Mouse (Mus musculus): ENCODE results near the gene Gm20431. TPM values are rescaled to one million over a fixed set of nuclear protein-coding genes. Genes with fewer than 3 reads are reported as not detected.

Gm20431 gene
- polyA plus RNA-seq (2014; fragmentation: Illumina TruSeq; extraction: RNeasy Lipid Tissue Mini Kit (QIAGEN cat#74804); ENCODE audit: low read depth, low replicate concordance) = not detected

DNA sequence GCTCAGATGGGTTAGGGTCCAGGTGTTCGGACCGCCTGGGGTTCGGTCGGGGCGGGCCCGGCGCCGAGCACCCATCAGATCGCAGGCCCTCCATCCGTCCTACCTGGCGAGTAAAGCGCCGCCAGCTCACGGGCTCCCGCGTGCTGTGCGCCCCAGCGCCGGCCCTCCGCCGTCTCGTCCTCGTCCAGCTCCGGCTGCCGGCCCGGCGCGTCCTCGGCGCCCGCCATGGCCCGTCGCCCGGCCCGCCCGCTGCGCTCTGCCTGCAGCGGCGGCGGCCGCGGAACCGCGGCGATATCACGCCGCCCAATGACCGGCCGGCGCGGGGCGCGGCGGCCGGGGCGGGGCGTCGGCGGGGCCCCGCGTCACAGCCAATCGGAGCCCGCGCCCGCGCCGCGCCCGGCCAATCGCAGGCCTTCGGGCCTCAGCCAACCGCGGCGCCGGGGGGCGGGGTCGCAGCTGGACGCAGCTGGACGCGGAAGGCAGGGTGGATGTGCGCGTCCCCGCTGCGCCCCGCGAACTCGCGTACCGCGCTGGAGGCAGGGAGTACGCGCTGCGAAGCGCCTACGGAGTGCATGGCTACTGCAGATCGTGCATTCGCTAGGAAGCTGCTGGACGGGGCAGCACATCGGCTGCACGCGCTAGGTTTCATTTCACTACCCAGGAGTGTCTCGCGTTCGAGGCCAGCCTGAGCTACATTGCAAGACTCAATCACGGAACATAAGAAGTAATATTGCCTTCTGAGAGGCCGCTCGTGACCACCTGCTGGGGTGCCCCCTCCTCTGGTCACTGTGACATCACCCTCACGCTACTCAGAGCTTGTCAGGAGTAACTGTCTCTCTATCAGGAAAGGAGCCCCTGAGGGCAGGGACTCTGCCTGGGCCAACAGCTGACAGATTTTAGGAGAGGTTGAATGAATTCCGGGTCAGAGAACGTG lies at the start of gene Gm20431:
Gene Gm20431 (minus strand): TSS at position 227 of the 934 bp plus-strand sequence.

DNA sequence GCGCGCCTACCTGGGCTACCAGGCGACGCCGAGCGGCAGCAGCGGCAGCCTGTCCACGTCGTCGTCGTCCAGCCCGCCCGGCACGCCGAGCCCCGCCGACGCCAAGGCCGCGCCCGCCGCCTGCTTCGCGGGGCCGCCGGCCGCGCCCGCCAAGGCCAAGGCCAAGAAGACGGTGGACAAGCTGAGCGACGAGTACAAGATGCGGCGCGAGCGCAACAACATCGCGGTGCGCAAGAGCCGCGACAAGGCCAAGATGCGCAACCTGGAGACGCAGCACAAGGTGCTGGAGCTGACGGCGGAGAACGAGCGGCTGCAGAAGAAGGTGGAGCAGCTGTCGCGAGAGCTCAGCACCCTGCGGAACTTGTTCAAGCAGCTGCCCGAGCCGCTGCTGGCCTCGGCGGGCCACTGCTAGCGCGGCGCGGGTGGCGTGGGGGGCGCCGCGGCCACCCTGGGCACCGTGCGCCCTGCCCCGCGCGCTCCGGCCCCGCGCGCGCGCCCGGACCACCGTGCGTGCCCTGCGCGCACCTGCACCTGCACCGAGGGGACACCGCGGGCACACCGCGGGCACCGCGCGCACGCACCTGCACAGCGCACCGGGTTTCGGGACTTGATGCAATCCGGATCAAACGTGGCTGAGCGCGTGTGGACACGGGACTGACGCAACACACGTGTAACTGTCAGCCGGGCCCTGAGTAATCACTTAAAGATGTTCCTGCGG lies 28.4 kb upstream of the Gm20431 start, which contains the start of gene Tmem189:
Gene Tmem189 (minus strand): TSS at position 322 of the 718 bp plus-strand sequence.

DNA sequence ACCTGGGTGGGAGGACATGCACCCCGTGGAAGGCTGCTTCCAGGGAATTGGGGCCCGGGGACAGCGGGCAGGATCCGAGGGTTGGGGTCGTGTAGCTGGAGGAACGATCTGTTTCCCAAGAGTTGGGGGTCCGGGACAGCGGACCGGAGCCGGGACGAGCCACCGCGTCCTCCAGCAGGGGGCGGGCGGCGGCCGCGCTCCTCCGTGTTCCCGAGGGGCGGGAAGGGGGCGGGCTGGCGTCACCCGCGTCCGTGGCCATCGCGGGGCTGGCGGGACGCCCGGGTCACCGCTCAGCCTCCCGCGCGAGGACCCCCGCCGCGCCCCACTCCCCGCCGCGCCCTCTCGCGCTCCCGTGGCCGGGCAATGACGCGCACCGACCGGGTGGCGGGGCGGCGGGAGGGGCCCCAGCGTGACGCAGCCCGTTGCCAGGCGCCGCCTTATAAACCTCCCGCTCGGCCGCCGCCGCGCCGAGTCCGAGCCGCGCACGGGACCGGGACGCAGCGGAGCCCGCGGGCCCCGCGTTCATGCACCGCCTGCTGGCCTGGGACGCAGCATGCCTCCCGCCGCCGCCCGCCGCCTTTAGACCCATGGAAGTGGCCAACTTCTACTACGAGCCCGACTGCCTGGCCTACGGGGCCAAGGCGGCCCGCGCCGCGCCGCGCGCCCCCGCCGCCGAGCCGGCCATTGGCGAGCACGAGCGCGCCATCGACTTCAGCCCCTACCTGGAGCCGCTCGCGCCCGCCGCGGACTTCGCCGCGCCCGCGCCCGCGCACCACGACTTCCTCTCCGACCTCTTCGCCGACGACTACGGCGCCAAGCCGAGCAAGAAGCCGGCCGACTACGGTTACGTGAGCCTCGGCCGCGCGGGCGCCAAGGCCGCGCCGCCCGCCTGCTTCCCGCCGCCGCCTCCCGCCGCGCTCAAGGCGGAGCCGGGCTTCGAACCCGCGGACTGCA lies 27.5 kb upstream of the Gm20431 start, which contains the start of gene Cebpb:
Gene Cebpb (plus strand): TSS at position 418 of the 954 bp plus-strand sequence.

DNA sequence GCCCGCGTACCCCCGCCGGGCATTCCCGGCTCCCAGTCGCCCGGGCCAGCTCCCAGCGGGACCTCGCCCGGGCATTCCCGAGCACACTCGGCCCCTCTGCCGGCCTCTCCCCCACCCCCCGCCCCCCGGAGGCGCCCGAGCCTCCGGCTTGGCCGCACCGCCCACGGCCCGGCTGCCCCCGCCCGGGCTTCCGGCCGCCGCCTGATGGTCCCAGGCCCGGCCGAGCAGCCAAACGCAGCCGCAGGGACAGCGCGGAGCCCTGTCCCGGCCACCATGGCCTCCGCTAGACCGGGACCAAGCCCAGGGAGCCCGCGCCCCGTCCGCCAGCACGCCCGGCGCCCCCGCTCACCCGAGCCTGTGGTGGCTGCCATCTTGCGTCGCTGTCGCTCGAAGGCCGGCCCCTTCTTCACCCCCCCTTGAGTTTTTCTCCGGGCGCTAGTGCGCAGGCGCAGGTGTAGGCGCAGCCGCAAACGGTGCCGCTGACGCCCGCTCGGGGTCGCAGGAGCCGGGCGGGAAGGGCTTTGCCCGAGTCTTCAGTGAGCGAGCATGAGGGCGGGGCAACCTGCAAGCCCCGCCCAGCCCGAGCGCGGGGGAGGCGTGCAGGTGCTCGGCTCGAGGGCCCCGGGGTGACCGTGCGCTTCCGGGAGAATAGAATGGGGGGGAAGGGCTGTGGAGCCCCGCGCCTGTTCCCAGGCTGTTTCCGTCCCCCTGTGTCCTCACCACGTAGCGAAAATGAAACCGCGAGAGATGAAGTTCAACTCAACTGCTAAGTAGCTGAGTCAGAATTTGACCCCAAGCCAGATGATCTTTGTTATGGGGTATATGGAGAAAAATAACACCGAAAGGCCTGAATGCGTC lies 29.5 kb downstream of the Gm20431 start, which contains the start of gene Ube2v1:
Gene Ube2v1 (minus strand): TSS at position 505 of the 858 bp plus-strand sequence.

Other genes starting within 250 kb of the Gm20431 start
- 92.9 TPM for gene Slc9a8, start 239.8 kb downstream of the Gm20431 start, polyA plus RNA-seq (2014; fragmentation: Illumina TruSeq; extraction: RNeasy Lipid Tissue Mini Kit (QIAGEN cat#74804); ENCODE audit: low read depth, low replicate concordance)
- gene Rnf114, start 168.9 kb downstream of the Gm20431 start, polyA plus RNA-seq (2014; fragmentation: Illumina TruSeq; extraction: RNeasy Lipid Tissue Mini Kit (QIAGEN cat#74804); ENCODE audit: low read depth, low replicate concordance) = 18.6 TPM
- gene Spata2, start 168.6 kb downstream of the Gm20431 start, polyA plus RNA-seq (2014; fragmentation: Illumina TruSeq; extraction: RNeasy Lipid Tissue Mini Kit (QIAGEN cat#74804); ENCODE audit: low read depth, low replicate concordance) = 3.4 TPM
- gene Snai1, start 123.3 kb downstream of the Gm20431 start, polyA plus RNA-seq (2014; fragmentation: Illumina TruSeq; extraction: RNeasy Lipid Tissue Mini Kit (QIAGEN cat#74804); ENCODE audit: low read depth, low replicate concordance) = not detected
- gene Ube2v1, start 29.4 kb downstream of the Gm20431 start, polyA plus RNA-seq (2014; fragmentation: Illumina TruSeq; extraction: RNeasy Lipid Tissue Mini Kit (QIAGEN cat#74804); ENCODE audit: low read depth, low replicate concordance) = 68.7 TPM
- 5.0 TPM for gene Cebpb, start 27.4 kb upstream of the Gm20431 start, polyA plus RNA-seq (2014; fragmentation: Illumina TruSeq; extraction: RNeasy Lipid Tissue Mini Kit (QIAGEN cat#74804); ENCODE audit: low read depth, low replicate concordance)
- 39.7 TPM for gene Tmem189, start 28.3 kb upstream of the Gm20431 start, polyA plus RNA-seq (2014; fragmentation: Illumina TruSeq; extraction: RNeasy Lipid Tissue Mini Kit (QIAGEN cat#74804); ENCODE audit: low read depth, low replicate concordance)

Measured in kidney, adult 10 weeks (tissue).